ENCODE assay signal across 8 mouse cellular contexts in the genomic region with DNA sequence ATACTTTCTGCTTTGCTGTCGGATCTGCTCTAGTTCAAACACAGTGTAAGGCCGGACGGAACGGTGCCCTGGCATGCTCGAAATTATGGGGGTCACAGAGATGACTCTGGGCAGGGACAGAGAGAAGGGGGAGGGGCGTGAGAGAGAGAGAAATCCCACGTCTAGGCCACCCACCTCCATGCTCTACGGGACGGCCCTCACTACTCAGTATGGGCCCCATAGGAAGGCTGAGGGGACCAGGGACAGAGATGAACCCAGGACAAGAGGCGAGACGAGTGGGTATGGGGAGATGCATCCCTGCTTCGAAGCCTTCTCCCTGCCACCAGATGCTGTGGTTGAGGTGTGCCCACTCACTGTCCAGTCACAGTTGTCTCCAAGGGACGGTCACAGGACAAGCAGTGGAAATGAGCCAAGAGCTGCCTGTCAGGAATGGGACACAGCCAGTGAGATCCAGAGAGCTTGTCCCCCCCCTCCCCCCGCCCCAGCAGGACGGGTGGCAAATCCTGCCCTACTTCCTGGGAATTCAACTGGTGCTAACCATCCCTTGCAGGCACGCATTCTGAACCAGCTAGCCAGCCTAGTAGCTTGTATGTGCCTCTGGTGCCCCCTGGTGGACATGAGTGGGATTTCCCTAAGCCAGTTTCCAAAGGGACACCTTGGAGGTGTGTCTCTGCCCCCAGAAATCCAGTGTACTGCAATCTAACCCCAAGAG. TPM values are rescaled to one million over a fixed set of nuclear protein-coding genes. Genes with fewer than 3 reads are reported as not detected.
DNase-seq lines count a peak whose midpoint lies in the region; ATAC-seq and TF ChIP-seq lines count a peak whose summit lies in the region.

No protein-coding gene starts in this region.

- TF ChIP-seq CTCF in ES-Bruce4 (IDR thresholded peaks at IDR 0.05; ENCODE audit: low read depth, low read length), result peak; percentile 94
- peak; percentile 99 for TF ChIP-seq CTCF in forebrain, postnatal 0 days (IDR thresholded peaks at IDR 0.05; ENCODE audit: low read depth)
- TF ChIP-seq CTCF in layer of hippocampus, adult 2 months (conservative IDR thresholded peaks at IDR 0.05), result peak; percentile 90
- peak; percentile 99 for TF ChIP-seq CTCF in lung, adult 2 months (IDR thresholded peaks at IDR 0.05; ENCODE audit: insufficient read depth, low read length)
- TF ChIP-seq CTCF in olfactory bulb, adult 2 months (IDR thresholded peaks at IDR 0.05; ENCODE audit: insufficient read depth, low read depth, low read length), result peak; percentile 58

- TF ChIP-seq EP300 in ES-Bruce4 (IDR thresholded peaks at IDR 0.05; ENCODE audit: insufficient read depth, low read depth, low read length), result 0 out of 2 replicates have a peak, but pooled peaks have one; percentile 29

- peak; percentile 78 for ATAC-seq in forebrain, postnatal 0 days

- TF ChIP-seq POLR2A in ES-Bruce4 (IDR thresholded peaks at IDR 0.05; ENCODE audit: insufficient read depth, low read length), result no peak
- no peak for TF ChIP-seq POLR2A in lung, adult 2 months (IDR thresholded peaks at IDR 0.05; ENCODE audit: borderline replicate concordance, extremely low read depth, low read depth, low read length)
- TF ChIP-seq POLR2A in olfactory bulb, adult 2 months (IDR thresholded peaks at IDR 0.05; ENCODE audit: insufficient read depth, low read depth, low read length), result no peak

- H3K36me3 ChIP-seq in ES-Bruce4 (ENCODE audit: control insufficient read depth, insufficient read depth, low read length, poor library complexity, severe bottlenecking), result no peaks in the 10 kb centered on the region
- H3K36me3 ChIP-seq in forebrain, postnatal 0 days (ENCODE audit: insufficient read depth), result no peaks in the 10 kb centered on the region; the same call in 1 of the 2 replicates

- H3K9ac ChIP-seq in ES-Bruce4 (ENCODE audit: low read depth, poor library complexity, severe bottlenecking), result no peak overlapping the region
- no peak overlapping the region for H3K9ac ChIP-seq in forebrain, postnatal 0 days

- H3K4me2 ChIP-seq in forebrain, postnatal 0 days (ENCODE audit: low read depth), result no peak overlapping the region

- 40% methylated on average over 16 of the region's 16 CpGs for whole genome bisulfite sequencing in forebrain, postnatal 0 days
- WGBS in lung, adult 2 months, result 34% methylated on average over 16 of the region's 16 CpGs
- 40% methylated on average over 16 of the region's 16 CpGs for WGBS in olfactory bulb, adult 2 months

- peak; percentile 83 for DNase-seq in cerebellum, adult 11-12 months
- DNase-seq in forebrain, postnatal 0 days, result peak; percentile 93
- peak; percentile 97 for DNase-seq in heart, postnatal 4 days
- peak; percentile 89 to 98 for DNase-seq in layer of hippocampus, adult 2 months (ENCODE audit: low spot score in 2 of 2)
- peak; percentile 94 for DNase-seq in lung, adult 2 months
- DNase-seq in thymus, adult 18-20 months, result peak; percentile 75 to 80

- no peaks in the 10 kb centered on the region for H3K27me3 ChIP-seq in ES-Bruce4 (ENCODE audit: control insufficient read depth, insufficient read depth, low read length, poor library complexity, severe bottlenecking)
- peaks cover 7% of the 10 kb centered on the region; the same call in 1 of the 2 replicates for H3K27me3 ChIP-seq in forebrain, postnatal 0 days (ENCODE audit: insufficient read depth, low read length)

- H3K4me3 ChIP-seq in ES-Bruce4 (ENCODE audit: low read depth, low read length), result peak overlapping the region; percentile 53; the same call in 1 of the 2 replicates
- H3K4me3 ChIP-seq in forebrain, postnatal 0 days (ENCODE audit: low read depth, low read length), result no peak overlapping the region
- H3K4me3 ChIP-seq in layer of hippocampus, adult 2 months, result no peak overlapping the region
- no peak overlapping the region for H3K4me3 ChIP-seq in lung, adult 2 months (replicated peaks; ENCODE audit: extremely low read depth, low read depth, low read length)
- no peak overlapping the region for H3K4me3 ChIP-seq in olfactory bulb, adult 2 months (ENCODE audit: insufficient read depth, low read depth, low read length)

- 0 out of 2 replicates have a peak, but pooled peaks cover 2% of the 10 kb centered on the region for H3K9me3 ChIP-seq in ES-Bruce4 (replicated peaks; ENCODE audit: control insufficient read depth, insufficient read depth, low read length, poor library complexity, severe bottlenecking)
- peaks cover 7% of the 10 kb centered on the region; the same call in 1 of the 2 replicates for H3K9me3 ChIP-seq in forebrain, postnatal 0 days (ENCODE audit: low read length)

- no peak overlapping the region for H3K27ac ChIP-seq in ES-Bruce4 (ENCODE audit: insufficient read depth, low read length)
- H3K27ac ChIP-seq in forebrain, postnatal 0 days (ENCODE audit: low read depth, low read length), result no peak overlapping the region
- H3K27ac ChIP-seq in layer of hippocampus, adult 2 months, result no peak overlapping the region
- H3K27ac ChIP-seq in olfactory bulb, adult 2 months (ENCODE audit: insufficient read depth, low read depth, low read length), result no peak overlapping the region

- H3K4me1 ChIP-seq in ES-Bruce4 (ENCODE audit: control insufficient read depth, insufficient read depth, low read length), result peaks cover 6% of the 10 kb centered on the region
- no peaks in the 10 kb centered on the region for H3K4me1 ChIP-seq in forebrain, postnatal 0 days (ENCODE audit: insufficient read depth)
- H3K4me1 ChIP-seq in lung, adult 2 months (ENCODE audit: control insufficient read depth, insufficient read depth, low read length), result peaks cover 3% of the 10 kb centered on the region
- peaks cover 14% of the 10 kb centered on the region for H3K4me1 ChIP-seq in olfactory bulb, adult 2 months (ENCODE audit: control insufficient read depth, insufficient read depth, low read length)

RNA-seq across cellular contexts. Expression of gene Ubald2, which starts 11.9 kb away (rescaled TPM):
- 443 and 531 TPM in 2 replicates for polyA plus RNA-seq in ES-Bruce4 (2011; ENCODE audit: insufficient read depth, insufficient read length, low read depth, missing spikeins)
- 88.0 and 127 TPM in 2 replicates for total RNA-seq in forebrain, postnatal 0 days (2014; rRNA removed)
- polyA plus RNA-seq in forebrain, postnatal 0 days (2015; fragmentation: Nextera tagmentation; extraction: Ambion mirVana), result 50.6 and 68.5 TPM in 2 replicates
- total RNA-seq in heart, postnatal 4 days (2021), result 10 to 100 TPM; 52.8 to 55.5 TPM
- total RNA-seq in layer of hippocampus, adult 2 months (2021), result 10 to 100 TPM; 32.5 to 41.9 TPM
- polyA plus RNA-seq in lung, adult 2 months (2012; rRNA removed), result 159 and 160 TPM in 2 replicates
- not detected in 2 replicates for polyA plus RNA-seq in olfactory bulb, adult 2 months (2012; ENCODE audit: insufficient read depth, insufficient read length, low replicate concordance, missing spikeins)

RNA-seq across cellular contexts. Expression of gene Qrich2, which starts 20.3 kb away (rescaled TPM):
- polyA plus RNA-seq in ES-Bruce4 (2011; ENCODE audit: insufficient read depth, insufficient read length, low read depth, missing spikeins), result 0.58 and 1.3 TPM in 2 replicates
- not detected in 2 replicates for total RNA-seq in forebrain, postnatal 0 days (2014; rRNA removed)
- not detected in 2 replicates for polyA plus RNA-seq in forebrain, postnatal 0 days (2015; fragmentation: Nextera tagmentation; extraction: Ambion mirVana)
- under 1 TPM in 1 of 2 experiments, not detected in 1; 0.05 TPM for total RNA-seq in heart, postnatal 4 days (2021)
- total RNA-seq in layer of hippocampus, adult 2 months (2021), result under 1 TPM in 1 of 2 experiments, not detected in 1; 0.17 TPM
- 0.11 and 0.18 TPM in 2 replicates for polyA plus RNA-seq in lung, adult 2 months (2012; rRNA removed)
- polyA plus RNA-seq in olfactory bulb, adult 2 months (2012; ENCODE audit: insufficient read depth, insufficient read length, low replicate concordance, missing spikeins), result not detected in 2 replicates

RNA-seq across cellular contexts. Expression of gene Rnf157, which starts 32.9 kb away (rescaled TPM):
- 23.1 and 31.8 TPM in 2 replicates for polyA plus RNA-seq in ES-Bruce4 (2011; ENCODE audit: insufficient read depth, insufficient read length, low read depth, missing spikeins)
- 92.7 and 105 TPM in 2 replicates for total RNA-seq in forebrain, postnatal 0 days (2014; rRNA removed)
- 47.3 and 56.7 TPM in 2 replicates for polyA plus RNA-seq in forebrain, postnatal 0 days (2015; fragmentation: Nextera tagmentation; extraction: Ambion mirVana)
- total RNA-seq in heart, postnatal 4 days (2021), result 10 to 100 TPM; 11.9 to 12.4 TPM
- total RNA-seq in layer of hippocampus, adult 2 months (2021), result 100 to 1,000 TPM; 227 to 236 TPM
- polyA plus RNA-seq in lung, adult 2 months (2012; rRNA removed), result 3.0 and 3.6 TPM in 2 replicates
- 199 TPM in 1 of 2 replicates, not detected in the other for polyA plus RNA-seq in olfactory bulb, adult 2 months (2012; ENCODE audit: insufficient read depth, insufficient read length, low replicate concordance, missing spikeins)

RNA-seq across cellular contexts. Expression of gene Prpsap1, which starts 48.2 kb away (rescaled TPM):
- 116 and 120 TPM in 2 replicates for polyA plus RNA-seq in ES-Bruce4 (2011; ENCODE audit: insufficient read depth, insufficient read length, low read depth, missing spikeins)
- total RNA-seq in forebrain, postnatal 0 days (2014; rRNA removed), result 92.2 and 96.0 TPM in 2 replicates
- polyA plus RNA-seq in forebrain, postnatal 0 days (2015; fragmentation: Nextera tagmentation; extraction: Ambion mirVana), result 143 and 158 TPM in 2 replicates
- 10 to 100 TPM; 53.6 to 55.5 TPM for total RNA-seq in heart, postnatal 4 days (2021)
- total RNA-seq in layer of hippocampus, adult 2 months (2021), result 10 to 100 TPM; 84.2 to 98.5 TPM
- 82.4 and 92.0 TPM in 2 replicates for polyA plus RNA-seq in lung, adult 2 months (2012; rRNA removed)
- polyA plus RNA-seq in olfactory bulb, adult 2 months (2012; ENCODE audit: insufficient read depth, insufficient read length, low replicate concordance, missing spikeins), result not detected in 2 replicates
